In genomic region chr2:31194356-31195021, GRCm38 (mm10) we compare ENCODE assay signal across 9 mouse cellular contexts. TPM values are rescaled to one million over a fixed set of nuclear protein-coding genes. Genes with fewer than 3 reads are reported as not detected.
A peak's percentile ranks its signal among the peaks of the same experiment; 100 is the strongest.
DNase-seq lines count a peak whose midpoint lies in the region; ATAC-seq and TF ChIP-seq lines count a peak whose summit lies in the region.
"Had no signal": no experiment of that assay in that cellular context is flagged by ENCODE, and none has a peak within 500 bp of the region (broad histone marks: within the 10 kb centered on the region; RNA-seq: fewer than 3 reads in every experiment).

No protein-coding gene starts in this region.

- H3K4me3 ChIP-seq in thymus, adult 2 months (ENCODE audit: control insufficient read depth, insufficient read depth, low read length), result no peak overlapping the region
- no peak overlapping the region for H3K4me3 ChIP-seq in embryonic facial prominence, embryonic 10.5 days
- no peak overlapping the region for H3K4me3 ChIP-seq in hindbrain, embryonic 16.5 days (ENCODE audit: low read length)
- H3K4me3 ChIP-seq in midbrain, embryonic 11.5 days (ENCODE audit: low read depth, low read length), result no peak overlapping the region
- H3K4me3 ChIP-seq: limb, embryonic 13.5 days had no signal

- WGBS in thymus, adult 2 months, result 76% methylated on average over 7 of the region's 7 CpGs
- 72% methylated on average over 7 of the region's 7 CpGs for WGBS in embryonic facial prominence, embryonic 10.5 days
- WGBS in hindbrain, embryonic 16.5 days, result 68% methylated on average over 7 of the region's 7 CpGs
- WGBS in midbrain, embryonic 11.5 days, result 67% methylated on average over 7 of the region's 7 CpGs

- ATAC-seq in frontal cortex, adult (ENCODE audit: low TSS enrichment), result peak; percentile 6; the same call in 1 of the 2 replicates
- ATAC-seq in hindbrain, embryonic 16.5 days, result peak; percentile 58; the same call in 1 of the 2 replicates
- ATAC-seq in midbrain, embryonic 11.5 days (ENCODE audit: low FRiP score), result peak; percentile 38; the same call in 1 of the 2 replicates

- H3K9ac ChIP-seq in hindbrain, embryonic 16.5 days (ENCODE audit: low read depth, low read length), result no peak overlapping the region
- H3K9ac ChIP-seq in midbrain, embryonic 11.5 days (ENCODE audit: low read length), result no peak overlapping the region
- H3K9ac ChIP-seq: limb, embryonic 13.5 days had no signal

- DNase-seq in frontal cortex, postnatal 25 days (ENCODE audit: low spot score in 2 of 2), result no peak
- peak; percentile 44 for DNase-seq in thymus, adult 2 months
- DNase-seq in thymus, adult 18-20 months, result no peak
- peak; percentile 40 for DNase-seq in embryonic facial prominence, embryonic 10.5 days (ENCODE audit: low spot score)
- DNase-seq in midbrain, embryonic 11.5 days (ENCODE audit: low spot score, missing footprints), result peak; percentile 95
- DNase-seq in yolk sac, embryonic 10.5 days (ENCODE audit: low spot score), result peak; percentile 25

- no peak for TF ChIP-seq CTCF in thymus, adult 2 months (IDR thresholded peaks at IDR 0.05; ENCODE audit: borderline replicate concordance, control insufficient read depth, extremely low read depth, insufficient read depth, low read length, poor library complexity)

- H3K27ac ChIP-seq in thymus, adult 2 months (ENCODE audit: control insufficient read depth, insufficient read depth, low read length), result no peak overlapping the region
- H3K27ac ChIP-seq in embryonic facial prominence, embryonic 10.5 days (replicated peaks), result 0 out of 2 replicates have a peak overlapping the region, but pooled peaks have one; percentile 24
- no peak overlapping the region for H3K27ac ChIP-seq in hindbrain, embryonic 16.5 days (ENCODE audit: low read depth, low read length)
- H3K27ac ChIP-seq in midbrain, embryonic 11.5 days (ENCODE audit: low read depth, low read length), result no peak overlapping the region
- H3K27ac ChIP-seq: limb, embryonic 13.5 days had no signal

- no peaks in the 10 kb centered on the region for H3K4me1 ChIP-seq in thymus, adult 2 months (replicated peaks; ENCODE audit: control insufficient read depth, insufficient read depth, low read length)
- no peaks in the 10 kb centered on the region for H3K4me1 ChIP-seq in embryonic facial prominence, embryonic 10.5 days
- H3K4me1 ChIP-seq in hindbrain, embryonic 16.5 days (ENCODE audit: control insufficient read depth, insufficient read depth, low read depth, low read length), result no peaks in the 10 kb centered on the region
- no peaks in the 10 kb centered on the region for H3K4me1 ChIP-seq in midbrain, embryonic 11.5 days (ENCODE audit: control insufficient read depth, insufficient read depth, low read length)
- H3K4me1 ChIP-seq: limb, embryonic 13.5 days had no signal

- 0 out of 2 replicates have a peak, but pooled peaks cover 10% of the 10 kb centered on the region for H3K36me3 ChIP-seq in thymus, adult 2 months (ENCODE audit: control insufficient read depth, insufficient read depth, low read length)
- peaks cover 89% of the 10 kb centered on the region for H3K36me3 ChIP-seq in embryonic facial prominence, embryonic 10.5 days (replicated peaks)
- H3K36me3 ChIP-seq in hindbrain, embryonic 16.5 days (ENCODE audit: control insufficient read depth, insufficient read depth, low read length), result peaks cover 10% of the 10 kb centered on the region; the same call in 1 of the 2 replicates
- H3K36me3 ChIP-seq in midbrain, embryonic 11.5 days (ENCODE audit: control insufficient read depth, insufficient read depth, low read length), result peaks cover 4% of the 10 kb centered on the region; the same call in 1 of the 2 replicates

- H3K4me2 ChIP-seq in hindbrain, embryonic 16.5 days (ENCODE audit: low read length), result no peak overlapping the region
- H3K4me2 ChIP-seq in midbrain, embryonic 11.5 days, result no peak overlapping the region
- H3K4me2 ChIP-seq: limb, embryonic 13.5 days had no signal

- no peaks in the 10 kb centered on the region for H3K27me3 ChIP-seq in thymus, adult 2 months (ENCODE audit: control insufficient read depth, insufficient read depth, low read length)
- no peaks in the 10 kb centered on the region for H3K27me3 ChIP-seq in embryonic facial prominence, embryonic 10.5 days (replicated peaks; ENCODE audit: low read depth, poor library complexity, severe bottlenecking)
- H3K27me3 ChIP-seq in hindbrain, embryonic 16.5 days (replicated peaks; ENCODE audit: control insufficient read depth, insufficient read depth, low read length), result no peaks in the 10 kb centered on the region
- H3K27me3 ChIP-seq in midbrain, embryonic 11.5 days (ENCODE audit: control insufficient read depth, insufficient read depth, low read length), result no peaks in the 10 kb centered on the region
- H3K27me3 ChIP-seq: limb, embryonic 13.5 days had no signal

- no peak for TF ChIP-seq POLR2A in thymus, adult 2 months (IDR thresholded peaks at IDR 0.05; ENCODE audit: control insufficient read depth, extremely low read depth, insufficient read depth, low read length, poor library complexity)

- no peaks in the 10 kb centered on the region for H3K9me3 ChIP-seq in embryonic facial prominence, embryonic 10.5 days
- no peaks in the 10 kb centered on the region for H3K9me3 ChIP-seq in hindbrain, embryonic 16.5 days (ENCODE audit: control insufficient read depth, low read length)
- H3K9me3 ChIP-seq in midbrain, embryonic 11.5 days (ENCODE audit: control insufficient read depth, low read length), result no peaks in the 10 kb centered on the region
- H3K9me3 ChIP-seq: limb, embryonic 13.5 days had no signal

RNA-seq across cellular contexts. Expression of gene Gpr107, which starts 42.4 kb away (rescaled TPM):
- 33.2 and 34.6 TPM in 2 replicates for polyA plus RNA-seq in thymus, adult 2 months (2012; rRNA removed)
- 28.7 and 32.4 TPM in 2 replicates for polyA plus RNA-seq in embryonic facial prominence, embryonic 10.5 days (2016; fragmentation: Nextera tagmentation; extraction: Ambion mirVana)
- polyA plus RNA-seq in hindbrain, embryonic 16.5 days (2015; fragmentation: Nextera tagmentation; extraction: Ambion mirVana), result 34.4 and 37.3 TPM in 2 replicates
- polyA plus RNA-seq in midbrain, embryonic 11.5 days (2014; fragmentation: Nextera tagmentation; extraction: Ambion mirVana), result 26.5 and 27.8 TPM in 2 replicates

RNA-seq across cellular contexts. Expression of gene Ncs1, which starts 51.1 kb away (rescaled TPM):
- 2.4 and 2.5 TPM in 2 replicates for polyA plus RNA-seq in thymus, adult 2 months (2012; rRNA removed)
- 66.0 and 66.5 TPM in 2 replicates for polyA plus RNA-seq in embryonic facial prominence, embryonic 10.5 days (2016; fragmentation: Nextera tagmentation; extraction: Ambion mirVana)
- 151 and 174 TPM in 2 replicates for polyA plus RNA-seq in hindbrain, embryonic 16.5 days (2015; fragmentation: Nextera tagmentation; extraction: Ambion mirVana)
- 64.3 and 67.4 TPM in 2 replicates for polyA plus RNA-seq in midbrain, embryonic 11.5 days (2014; fragmentation: Nextera tagmentation; extraction: Ambion mirVana)

RNA-seq across cellular contexts. Expression of gene Fnbp1, which starts 52.7 kb away (rescaled TPM):
- 148 and 160 TPM in 2 replicates for polyA plus RNA-seq in thymus, adult 2 months (2012; rRNA removed)
- 15.7 and 17.0 TPM in 2 replicates for polyA plus RNA-seq in embryonic facial prominence, embryonic 10.5 days (2016; fragmentation: Nextera tagmentation; extraction: Ambion mirVana)
- 35.8 and 36.7 TPM in 2 replicates for polyA plus RNA-seq in hindbrain, embryonic 16.5 days (2015; fragmentation: Nextera tagmentation; extraction: Ambion mirVana)
- 10.8 and 11.5 TPM in 2 replicates for polyA plus RNA-seq in midbrain, embryonic 11.5 days (2014; fragmentation: Nextera tagmentation; extraction: Ambion mirVana)

Comparison
In these comparisons a context has a peak if more than half of its experiments do, and no peak if none do; other contexts are left out.
1. DNase-seq: peak in thymus, adult 2 months (single experiment), embryonic facial prominence, embryonic 10.5 days (single experiment), midbrain, embryonic 11.5 days (single experiment) and yolk sac, embryonic 10.5 days (single experiment); none in frontal cortex, postnatal 25 days (0 of 2) and thymus, adult 18-20 months (0 of 2).
2. ATAC-seq: peak in every context shown above with its lines; median percentile 58 in hindbrain, embryonic 16.5 days; 38 in midbrain, embryonic 11.5 days; 6 in frontal cortex, adult.
3. RNA of gene Ncs1, which starts 51.1 kb away (polyA plus RNA-seq): 151 to 174 TPM in hindbrain, embryonic 16.5 days, 64.3 to 67.4 TPM in midbrain, embryonic 11.5 days and 66.0 to 66.5 TPM in embryonic facial prominence, embryonic 10.5 days; 2.4 to 2.5 TPM in thymus, adult 2 months; every median in the first group is over 10 times any median in the second.